Mouse (Mus musculus) kidney, postnatal 10 days (tissue): Measurements from ENCODE around the gene Fam102b.

Experiments used
- DNase-seq: peaks from one replicate; pipeline ENCODE4 v3.0.0; 2021; ENCODE audit warnings: mixed read lengths

Gene Fam102b

GRCm38 (mm10) chr3:109010489-109011260 lies 16.7 kb downstream of the Fam102b start:
- peak; percentile 48 for DNase-seq

- DNase-seq = no peak
Measured at GRCm38 (mm10) chr3:109008180-109008579, 19.2 kb downstream of the Fam102b start.

GRCm38 (mm10) chr3:109005777-109006176 lies 21.6 kb downstream of the Fam102b start:
- no peak for DNase-seq

- no peak for DNase-seq
Measured at GRCm38 (mm10) chr3:108999173-108999572, 28.2 kb downstream of the Fam102b start.

- DNase-seq = no peak
Measured at GRCm38 (mm10) chr3:108997762-108998161, 29.6 kb downstream of the Fam102b start.

GRCm38 (mm10) chr3:108997284-108997683 lies 30.1 kb downstream of the Fam102b start:
- no peak for DNase-seq

- DNase-seq = no peak
Measured at GRCm38 (mm10) chr3:108995379-108995778, 32.0 kb downstream of the Fam102b start.

GRCm38 (mm10) chr3:108994477-108994876 lies 32.9 kb downstream of the Fam102b start:
- DNase-seq = no peak

- no peak for DNase-seq
Measured at GRCm38 (mm10) chr3:108989971-108990548, 37.3 kb downstream of the Fam102b start.

GRCm38 (mm10) chr3:108987009-108987659 lies 40.3 kb downstream of the Fam102b start:
- no peak for DNase-seq

- DNase-seq = no peak
Measured at GRCm38 (mm10) chr3:108986534-108986933, 40.9 kb downstream of the Fam102b start.

GRCm38 (mm10) chr3:108983989-108984388 lies 43.4 kb downstream of the Fam102b start:
- no peak for DNase-seq

GRCm38 (mm10) chr3:108981946-108982345 lies 45.5 kb downstream of the Fam102b start:
- no peak for DNase-seq

GRCm38 (mm10) chr3:108977340-108978030 lies 49.9 kb downstream of the Fam102b start:
- no peak for DNase-seq

GRCm38 (mm10) chr3:108974920-108975485 lies 52.4 kb downstream of the Fam102b start:
- DNase-seq = peak; percentile 34

GRCm38 (mm10) chr3:108973980-108974660 lies 53.3 kb downstream of the Fam102b start:
- DNase-seq = no peak

- no peak for DNase-seq
Measured at GRCm38 (mm10) chr3:108966051-108966450, 61.4 kb downstream of the Fam102b start.

- no peak for DNase-seq
Measured at GRCm38 (mm10) chr3:108964361-108965044, 62.9 kb downstream of the Fam102b start.

- no peak for DNase-seq
Measured at GRCm38 (mm10) chr3:108963776-108964175, 63.6 kb downstream of the Fam102b start.

- no peak for DNase-seq
Measured at GRCm38 (mm10) chr3:108963278-108963677, 64.1 kb downstream of the Fam102b start.

GRCm38 (mm10) chr3:108961655-108962054 lies 65.8 kb downstream of the Fam102b start:
- DNase-seq = no peak

- DNase-seq = peak; percentile 15
Measured at GRCm38 (mm10) chr3:108961226-108961625, 66.2 kb downstream of the Fam102b start.
